Mouse (Mus musculus) forebrain, postnatal 0 days (tissue): ENCODE measurements around the gene Pitpnm2. TPM values are rescaled to one million over a fixed set of nuclear protein-coding genes. Genes with fewer than 3 reads are reported as not detected.

Source experiments
- ATAC-seq: fragments of 200-750 bp; cut with Nextera tagmentation; 2 replicates; pipeline ENCODE4 v1.8.0; 2017; ENCODE audit warnings: mild to moderate bottlenecking, moderate library complexity
- DNase-seq: peaks from one replicate; pipeline ENCODE4 v3.0.0-alpha.2; 2015
- H3K27ac ChIP-seq: fragments of 300-500 bp; sonication (generic); 2 replicates; pipeline ENCODE4 v1.5.1; 2014; ENCODE audit warnings: low read depth, mild to moderate bottlenecking, antibody characterized with exemption, low read length, moderate library complexity, mixed read lengths
- H3K27me3 ChIP-seq: fragments of 300-500 bp; sonication (generic); 2 replicates; pipeline ENCODE4 v1.6.1; 2014; ENCODE audit warnings: mild to moderate bottlenecking, low read length, mixed read lengths; ENCODE audit not compliant: insufficient read depth
- H3K36me3 ChIP-seq: fragments of 300-500 bp; sonication (generic); 2 replicates; pipeline ENCODE4 v1.6.1; 2014; ENCODE audit warnings: mild to moderate bottlenecking, moderate library complexity; ENCODE audit not compliant: insufficient read depth
- H3K4me1 ChIP-seq: fragments of 300-500 bp; sonication (generic); 2 replicates; pipeline ENCODE4 v1.6.1; 2014; ENCODE audit warnings: antibody characterized with exemption; ENCODE audit not compliant: insufficient read depth
- H3K4me2 ChIP-seq: fragments of 300-500 bp; sonication (generic); 2 replicates; pipeline ENCODE4 v1.6.1; 2014; ENCODE audit warnings: low read depth, mild to moderate bottlenecking, moderate library complexity
- H3K4me3 ChIP-seq: fragments of 300-500 bp; sonication (generic); 2 replicates; pipeline ENCODE4 v1.5.1; 2014; ENCODE audit warnings: low read depth, low read length, mixed read lengths
- H3K9ac ChIP-seq: fragments of 300-500 bp; sonication (generic); 2 replicates; pipeline ENCODE4 v1.6.1; 2014; ENCODE audit warnings: mild to moderate bottlenecking
- H3K9me3 ChIP-seq: fragments of 300-500 bp; sonication (generic); 2 replicates; pipeline ENCODE4 v1.6.1; 2016; ENCODE audit warnings: low read length
- CTCF ChIP-seq: sonication (generic); IDR thresholded peaks from 2 replicates; pipeline ENCODE4 v1.5.1; 2016; ENCODE audit warnings: antibody characterized with exemption, control low read depth, low read depth
- WGBS: fragments of 180-500 bp; shearing (Covaris S2); extraction: QIAGEN DNeasy Blood & Tissue Kit; methylation state at CpG from one replicate; pipeline ENCODE4 v1.1.7; 2014; 5-methylcytosine and 5-hydroxymethylcytosine counted together
- polyA plus RNA-seq: library from polyadenylated mRNA; unstranded; fragments of >200 nt; fragmentation: Nextera tagmentation; extraction: Ambion mirVana; gene quantifications from 2 replicates; pipeline ENCODE4 v1.2.1, GENCODE M21; 2015
- total RNA-seq: library from RNA; depleted of rRNA; stranded (reverse); fragments of >200 nt; gene quantifications from 2 replicates; pipeline ENCODE4 v1.2.3, GENCODE M21; 2014

Gene Pitpnm2
- total and polyA plus RNA-seq, 2 experiments from 2014 or later, result 10.1 to 38.4 TPM

- H3K9ac ChIP-seq, result no peak overlapping the region
- ATAC-seq (no peak), DNase-seq (no peak)
These were observed 135.1 kb downstream of the Pitpnm2 start for GRCm38 (mm10) chr5:124114276-124115025.

DNA sequence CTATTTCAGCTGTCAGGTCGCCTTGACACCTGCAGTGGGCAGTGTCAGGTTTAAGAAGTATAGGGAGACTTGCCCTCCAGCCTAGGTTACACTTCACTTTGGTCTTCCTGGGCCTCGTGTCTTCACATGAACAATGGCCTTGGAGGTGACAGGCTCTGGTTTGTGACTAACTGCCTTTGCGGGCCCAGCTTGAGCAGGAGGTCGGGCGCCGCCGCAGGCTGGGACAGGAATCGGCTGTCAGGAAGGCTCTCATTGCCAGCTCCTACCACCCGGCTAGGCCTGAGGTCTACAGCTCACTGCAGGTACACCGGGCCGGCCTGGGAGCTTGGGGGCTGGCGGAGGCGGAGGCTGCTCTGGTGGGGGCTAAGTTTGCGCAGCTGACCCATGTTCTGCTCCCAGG lies 136.5 kb downstream of the Pitpnm2 start:
- peak overlapping the region; percentile 48; the same call in 1 of the 2 replicates for H3K27ac ChIP-seq
- TF ChIP-seq CTCF, result peak; percentile 66
- WGBS, result 15% methylated on average over 14 of the region's 14 CpGs
- H3K4me3 ChIP-seq, result peak overlapping the region; percentile 83
- H3K9ac ChIP-seq, result peak overlapping the region; percentile 62
- peaks cover 14% of the 10 kb centered on the region; the same call in 1 of the 2 replicates for H3K4me1 ChIP-seq
- peaks cover 9% of the 10 kb centered on the region for H3K36me3 ChIP-seq
- ATAC-seq (no peak), DNase-seq (peak; percentile 56)
- no peaks in the 10 kb centered on the region for H3K27me3 ChIP-seq
- peak overlapping the region; percentile 86 for H3K4me2 ChIP-seq
- H3K9me3 ChIP-seq, result no peaks in the 10 kb centered on the region

More at GRCm38 (mm10) chr5:124114276-124115025, 135.1 kb downstream of the Pitpnm2 start:
- TF ChIP-seq CTCF, result no peak
- H3K4me2 ChIP-seq, result no peak overlapping the region
- H3K36me3 ChIP-seq, result peaks cover 23% of the 10 kb centered on the region
- H3K4me1 ChIP-seq, result peaks cover 14% of the 10 kb centered on the region; the same call in 1 of the 2 replicates
- H3K27ac ChIP-seq, result no peak overlapping the region
- H3K9me3 ChIP-seq, result no peaks in the 10 kb centered on the region
- 93% methylated on average over 24 of the region's 24 CpGs for WGBS
- no peak overlapping the region for H3K4me3 ChIP-seq
- H3K27me3 ChIP-seq, result no peaks in the 10 kb centered on the region

- Histone ChIP-seq H3K9me3 (no peaks in the 10 kb centered on the region), H3K9ac (peak overlapping the region; percentile 62), H3K4me3 (peak overlapping the region; percentile 83), H3K27me3 (no peaks in the 10 kb centered on the region), H3K4me1 (peaks cover 14% of the 10 kb centered on the region; the same call in 1 of the 2 replicates), H3K36me3 (peaks cover 4% of the 10 kb centered on the region; the same call in 1 of the 2 replicates), H3K27ac (peak overlapping the region; percentile 92), H3K4me2 (peak overlapping the region; percentile 86)
- WGBS, result under 1% methylated on average over 18 of the region's 18 CpGs
- ATAC-seq (no peak), DNase-seq (no peak)
- no peak for TF ChIP-seq CTCF
These were observed 137.0 kb downstream of the Pitpnm2 start for GRCm38 (mm10) chr5:124112531-124112930.

DNA sequence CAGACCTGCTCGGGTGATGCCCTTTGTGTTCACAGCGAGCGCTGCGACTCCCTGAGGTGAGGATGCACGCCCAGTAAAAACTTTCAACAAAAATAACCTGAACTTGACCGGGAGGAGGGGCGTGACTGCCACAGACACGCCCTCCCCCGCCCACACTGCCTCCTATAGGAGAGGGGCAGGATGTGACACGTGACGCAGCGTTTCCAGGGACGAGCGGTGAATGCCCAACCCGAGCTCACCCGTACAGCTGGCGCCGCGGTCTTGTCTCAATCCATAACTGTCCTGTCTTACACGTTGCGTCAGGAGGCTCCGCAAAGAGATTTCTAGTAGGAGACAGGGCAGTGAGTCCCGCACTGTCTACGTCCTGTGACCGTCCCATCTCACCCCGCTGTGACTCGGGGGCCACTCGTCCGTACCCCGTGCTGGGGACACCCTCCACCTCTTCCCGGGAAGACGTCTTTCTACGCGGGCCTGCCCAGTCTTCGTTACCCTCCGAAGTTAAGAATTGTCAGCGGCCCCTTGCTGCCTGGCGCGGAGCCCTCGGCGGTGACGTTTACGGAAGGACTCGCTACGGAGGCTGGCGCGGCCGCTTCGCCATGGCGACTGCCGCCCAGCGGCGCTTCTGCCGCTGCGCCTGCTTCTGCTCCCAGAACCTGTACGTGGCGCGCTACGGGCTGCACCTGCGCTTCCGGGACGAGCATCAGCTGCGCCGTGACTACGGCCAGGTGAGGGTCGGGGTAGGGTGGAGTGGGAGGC lies 137.6 kb downstream of the Pitpnm2 start, which contains the start of gene Ogfod2:
Ogfod2 (plus strand) TSS at position 556 of the 756 bp plus-strand sequence.
- WGBS, result 3% methylated on average over 66 of the region's 66 CpGs
- Histone ChIP-seq H3K4me3 (peak within 1 kb of the TSS; percentile 83), H3K36me3 (peaks cover 4% of the 10 kb centered on the region; the same call in 1 of the 2 replicates), H3K4me1 (peaks cover 12% of the 10 kb centered on the region; the same call in 1 of the 2 replicates), H3K4me2 (peak within 1 kb of the TSS; percentile 86), H3K27me3 (no peaks in the 10 kb centered on the region), H3K9ac (peak within 1 kb of the TSS; percentile 62), H3K27ac (peak within 1 kb of the TSS; percentile 92), H3K9me3 (no peaks in the 10 kb centered on the region)
- TF ChIP-seq CTCF, result peak; percentile 77
- ATAC-seq (peak; percentile 96), DNase-seq (peak; percentile 99)

- no peaks in the 10 kb centered on the region for H3K9me3 ChIP-seq
- DNase-seq (peak; percentile 50), ATAC-seq (peak; percentile 2)
- peak; percentile 81 for TF ChIP-seq CTCF
- H3K4me2 ChIP-seq, result peak overlapping the region; percentile 86
- peaks cover 4% of the 10 kb centered on the region; the same call in 1 of the 2 replicates for H3K36me3 ChIP-seq
- peak overlapping the region; percentile 83 for H3K4me3 ChIP-seq
- peak overlapping the region; percentile 62; the same call in 1 of the 2 replicates for H3K9ac ChIP-seq
- 19% methylated on average over 17 of the region's 17 CpGs for WGBS
- H3K4me1 ChIP-seq, result 0 out of 2 replicates have a peak, but pooled peaks cover 7% of the 10 kb centered on the region
- 0 out of 2 replicates have a peak overlapping the region, but pooled peaks have one; percentile 30 for H3K27ac ChIP-seq
- H3K27me3 ChIP-seq, result no peaks in the 10 kb centered on the region
These were observed 138.4 kb downstream of the Pitpnm2 start for GRCm38 (mm10) chr5:124111077-124111741.

GRCm38 (mm10) chr5:124103552-124103951 lies 146.0 kb downstream of the Pitpnm2 start:
- Histone ChIP-seq H3K9ac (no peak overlapping the region), H3K36me3 (no peaks in the 10 kb centered on the region), H3K9me3 (0 out of 2 replicates have a peak, but pooled peaks cover 3% of the 10 kb centered on the region), H3K4me2 (no peak overlapping the region), H3K27me3 (no peaks in the 10 kb centered on the region), H3K4me3 (no peak overlapping the region), H3K4me1 (no peaks in the 10 kb centered on the region), H3K27ac (no peak overlapping the region)
- ATAC-seq (no peak), DNase-seq (no peak)
- no peak for TF ChIP-seq CTCF
- 95% methylated on average over 9 of the region's 9 CpGs for WGBS
